ENCODE assay signal across 18 mouse cellular contexts in the genomic region with DNA sequence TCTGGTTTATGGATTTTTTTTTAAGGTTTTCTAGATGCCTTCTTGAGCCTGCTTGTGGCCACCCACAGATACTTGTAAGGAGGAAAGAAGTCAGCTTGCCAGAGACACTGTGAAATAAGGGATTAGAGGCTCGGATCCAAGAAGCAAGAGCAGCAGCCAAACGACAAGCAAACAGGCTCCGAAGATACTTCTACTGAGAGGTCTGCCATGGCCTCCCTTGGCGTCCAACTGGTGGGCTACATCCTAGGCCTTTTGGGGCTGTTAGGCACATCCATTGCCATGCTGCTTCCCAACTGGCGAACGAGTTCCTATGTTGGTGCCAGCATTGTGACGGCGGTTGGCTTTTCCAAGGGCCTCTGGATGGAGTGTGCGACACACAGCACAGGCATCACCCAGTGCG. TPM values are rescaled to one million over a fixed set of nuclear protein-coding genes. Genes with fewer than 3 reads are reported as not detected.
A peak's percentile ranks its signal among the peaks of the same experiment; 100 is the strongest.
DNase-seq lines count a peak whose midpoint lies in the region; ATAC-seq and TF ChIP-seq lines count a peak whose summit lies in the region.
"Had no signal": no experiment of that assay in that cellular context is flagged by ENCODE, and none has a peak within 500 bp of the region (broad histone marks: within the 10 kb centered on the region; RNA-seq: fewer than 3 reads in every experiment).

No protein-coding gene starts in this region.

- H3K27ac ChIP-seq in hindbrain, embryonic 16.5 days (ENCODE audit: low read depth, low read length) = no peak overlapping the region
- H3K27ac ChIP-seq in hindbrain, embryonic 13.5 days = no peak overlapping the region
- H3K27ac ChIP-seq in midbrain, postnatal 0 days (ENCODE audit: low read depth, low read length) = no peak overlapping the region
- H3K27ac ChIP-seq in midbrain, embryonic 15.5 days = no peak overlapping the region
- H3K27ac ChIP-seq in small intestine, adult 2 months (ENCODE audit: insufficient read depth, low read depth, low read length) = peak overlapping the region; percentile 92
- no peak overlapping the region for H3K27ac ChIP-seq in embryonic facial prominence, embryonic 10.5 days (replicated peaks)

- no peak overlapping the region for H3K9ac ChIP-seq in hindbrain, embryonic 16.5 days (ENCODE audit: low read depth, low read length)
- H3K9ac ChIP-seq in hindbrain, embryonic 13.5 days = no peak overlapping the region
- no peak overlapping the region for H3K9ac ChIP-seq in midbrain, postnatal 0 days (replicated peaks; ENCODE audit: low read length, poor library complexity, severe bottlenecking)
- H3K9ac ChIP-seq in midbrain, embryonic 15.5 days = no peak overlapping the region

- 75% methylated on average over 10 of the region's 10 CpGs for WGBS in hindbrain, embryonic 16.5 days
- 87% methylated on average over 10 of the region's 10 CpGs for WGBS in hindbrain, embryonic 13.5 days
- WGBS in midbrain, postnatal 0 days = 75% methylated on average over 10 of the region's 10 CpGs
- 75% methylated on average over 10 of the region's 10 CpGs for WGBS in midbrain, embryonic 15.5 days
- WGBS in small intestine, adult 2 months = 41% methylated on average over 10 of the region's 10 CpGs
- WGBS in embryonic facial prominence, embryonic 10.5 days = 91% methylated on average over 10 of the region's 10 CpGs

- TF ChIP-seq CTCF in midbrain, postnatal 0 days (IDR thresholded peaks at IDR 0.05) = no peak
- no peak for TF ChIP-seq CTCF in small intestine, adult 2 months (IDR thresholded peaks at IDR 0.05; ENCODE audit: extremely low read depth, insufficient read length, insufficient replicate concordance, low read depth, low read length)

- H3K9me3 ChIP-seq in hindbrain, embryonic 16.5 days (ENCODE audit: control insufficient read depth, low read length) = no peaks in the 10 kb centered on the region
- H3K9me3 ChIP-seq in hindbrain, embryonic 13.5 days = no peaks in the 10 kb centered on the region
- no peaks in the 10 kb centered on the region for H3K9me3 ChIP-seq in midbrain, postnatal 0 days (ENCODE audit: low read length)
- no peaks in the 10 kb centered on the region for H3K9me3 ChIP-seq in midbrain, embryonic 15.5 days
- H3K9me3 ChIP-seq in embryonic facial prominence, embryonic 10.5 days = no peaks in the 10 kb centered on the region
- H3K9me3 ChIP-seq: G1E had no signal

- no peaks in the 10 kb centered on the region for H3K36me3 ChIP-seq in hindbrain, embryonic 16.5 days (ENCODE audit: control insufficient read depth, insufficient read depth, low read length)
- no peaks in the 10 kb centered on the region for H3K36me3 ChIP-seq in hindbrain, embryonic 13.5 days
- H3K36me3 ChIP-seq in midbrain, postnatal 0 days (ENCODE audit: insufficient read depth, low read length) = no peaks in the 10 kb centered on the region
- H3K36me3 ChIP-seq in midbrain, embryonic 15.5 days (replicated peaks) = no peaks in the 10 kb centered on the region
- H3K36me3 ChIP-seq in small intestine, adult 2 months (ENCODE audit: control insufficient read depth, insufficient read depth, low read length) = no peaks in the 10 kb centered on the region
- H3K36me3 ChIP-seq in embryonic facial prominence, embryonic 10.5 days (replicated peaks) = no peaks in the 10 kb centered on the region
- H3K36me3 ChIP-seq: G1E had no signal

- H3K27me3 ChIP-seq in hindbrain, embryonic 16.5 days (replicated peaks; ENCODE audit: control insufficient read depth, insufficient read depth, low read length) = peaks cover 3% of the 10 kb centered on the region; the same call in 1 of the 2 replicates
- peaks cover 16% of the 10 kb centered on the region; the same call in 1 of the 2 replicates for H3K27me3 ChIP-seq in hindbrain, embryonic 13.5 days
- H3K27me3 ChIP-seq in midbrain, postnatal 0 days (ENCODE audit: insufficient read depth, low read length) = peaks cover 3% of the 10 kb centered on the region; the same call in 1 of the 2 replicates
- peaks cover under 1% of the 10 kb centered on the region for H3K27me3 ChIP-seq in midbrain, embryonic 15.5 days (replicated peaks)
- no peaks in the 10 kb centered on the region for H3K27me3 ChIP-seq in small intestine, adult 2 months (ENCODE audit: control insufficient read depth, insufficient read depth, low read length)
- peaks cover 92% of the 10 kb centered on the region for H3K27me3 ChIP-seq in embryonic facial prominence, embryonic 10.5 days (replicated peaks; ENCODE audit: low read depth, poor library complexity, severe bottlenecking)

- no peak overlapping the region for H3K4me2 ChIP-seq in hindbrain, embryonic 16.5 days (ENCODE audit: low read length)
- no peak overlapping the region for H3K4me2 ChIP-seq in hindbrain, embryonic 13.5 days
- no peak overlapping the region for H3K4me2 ChIP-seq in midbrain, postnatal 0 days (ENCODE audit: low read depth, low read length, poor library complexity, severe bottlenecking)
- no peak overlapping the region for H3K4me2 ChIP-seq in midbrain, embryonic 15.5 days
- H3K4me2 ChIP-seq: liver, embryonic 11.5 days had no signal

- no peaks in the 10 kb centered on the region for H3K4me1 ChIP-seq in hindbrain, embryonic 16.5 days (ENCODE audit: control insufficient read depth, insufficient read depth, low read depth, low read length)
- H3K4me1 ChIP-seq in hindbrain, embryonic 13.5 days (replicated peaks) = no peaks in the 10 kb centered on the region
- H3K4me1 ChIP-seq in midbrain, postnatal 0 days (ENCODE audit: insufficient read depth, low read length) = no peaks in the 10 kb centered on the region
- H3K4me1 ChIP-seq in midbrain, embryonic 15.5 days = no peaks in the 10 kb centered on the region
- H3K4me1 ChIP-seq in small intestine, adult 2 months (ENCODE audit: control insufficient read depth, insufficient read depth, insufficient read length, low read length) = peaks cover 11% of the 10 kb centered on the region; the same call in 1 of the 2 replicates
- H3K4me1 ChIP-seq in embryonic facial prominence, embryonic 10.5 days = no peaks in the 10 kb centered on the region

- peak; percentile 78 for ATAC-seq in hindbrain, embryonic 16.5 days
- no peak for ATAC-seq in hindbrain, embryonic 13.5 days (ENCODE audit: low FRiP score)
- ATAC-seq in midbrain, postnatal 0 days (ENCODE audit: low FRiP score) = 0 out of 2 replicates have a peak, but pooled peaks have one; percentile 20
- no peak for ATAC-seq in midbrain, embryonic 15.5 days (replicated peaks)

- no peak for TF ChIP-seq POLR2A in small intestine, adult 2 months (IDR thresholded peaks at IDR 0.05; ENCODE audit: low read depth, low read length)

- H3K4me3 ChIP-seq in hindbrain, embryonic 16.5 days (ENCODE audit: low read length) = no peak overlapping the region
- no peak overlapping the region for H3K4me3 ChIP-seq in hindbrain, embryonic 13.5 days
- H3K4me3 ChIP-seq in midbrain, postnatal 0 days (ENCODE audit: low read depth, low read length) = no peak overlapping the region
- H3K4me3 ChIP-seq in midbrain, embryonic 15.5 days = no peak overlapping the region
- H3K4me3 ChIP-seq in small intestine, adult 2 months (ENCODE audit: low read depth, low read length) = peak overlapping the region; percentile 71
- H3K4me3 ChIP-seq in embryonic facial prominence, embryonic 10.5 days = no peak overlapping the region
- H3K4me3 ChIP-seq: layer of hippocampus, adult 2 months had no signal

- DNase-seq in midbrain, postnatal 0 days (ENCODE audit: low spot score) = peak; percentile 51
- peak; percentile 71 for DNase-seq in cerebellum, adult 9-10 months
- no peak for DNase-seq in T-cell, adult 2 months (ENCODE audit: low spot score)
- DNase-seq in embryonic facial prominence, embryonic 10.5 days (ENCODE audit: low spot score) = no peak
- DNase-seq: gastrocnemius, postnatal 10 days; lung, postnatal 14 days had no signal

RNA-seq across cellular contexts. Expression of a gene that starts 7.9 kb away (rescaled TPM):
- polyA plus RNA-seq in hindbrain, embryonic 16.5 days (2015; fragmentation: Nextera tagmentation; extraction: Ambion mirVana) = 3.0 and 3.7 TPM in 2 replicates
- 0.91 and 1.3 TPM in 2 replicates for polyA plus RNA-seq in hindbrain, embryonic 13.5 days (2015; fragmentation: Nextera tagmentation; extraction: Ambion mirVana)
- total RNA-seq in midbrain, postnatal 0 days (2014; rRNA removed) = 0.52 and 1.4 TPM in 2 replicates
- polyA plus RNA-seq in midbrain, postnatal 0 days (2015; fragmentation: Nextera tagmentation; extraction: Ambion mirVana) = 0.25 and 0.31 TPM in 2 replicates
- 0.59 and 0.77 TPM in 2 replicates for polyA plus RNA-seq in midbrain, embryonic 15.5 days (2015; fragmentation: Nextera tagmentation; extraction: Ambion mirVana)
- 9.9 and 28.5 TPM in 2 replicates for polyA plus RNA-seq in small intestine, adult 2 months (2012; rRNA removed)
- polyA plus RNA-seq in embryonic facial prominence, embryonic 10.5 days (2016; fragmentation: Nextera tagmentation; extraction: Ambion mirVana) = 0.15 and 0.31 TPM in 2 replicates
- total RNA-seq: common myeloid progenitor, adult 5-6 weeks had no signal
- polyA plus RNA-seq: heart, embryonic 14.5 days had no signal

RNA-seq across cellular contexts. Expression of a gene that starts 26.3 kb away (rescaled TPM):
- polyA plus RNA-seq in hindbrain, embryonic 16.5 days (2015; fragmentation: Nextera tagmentation; extraction: Ambion mirVana) = not detected in 2 replicates
- 0.25 TPM in 1 of 2 replicates, not detected in the other for polyA plus RNA-seq in hindbrain, embryonic 13.5 days (2015; fragmentation: Nextera tagmentation; extraction: Ambion mirVana)
- total RNA-seq in midbrain, postnatal 0 days (2014; rRNA removed) = not detected in 2 replicates
- not detected in 2 replicates for polyA plus RNA-seq in midbrain, postnatal 0 days (2015; fragmentation: Nextera tagmentation; extraction: Ambion mirVana)
- not detected in 2 replicates for polyA plus RNA-seq in midbrain, embryonic 15.5 days (2015; fragmentation: Nextera tagmentation; extraction: Ambion mirVana)
- polyA plus RNA-seq in small intestine, adult 2 months (2012; rRNA removed) = not detected in 2 replicates
- polyA plus RNA-seq in embryonic facial prominence, embryonic 10.5 days (2016; fragmentation: Nextera tagmentation; extraction: Ambion mirVana) = 0.25 TPM in 1 of 2 replicates, not detected in the other
- total RNA-seq: common myeloid progenitor, adult 5-6 weeks; G1E; layer of hippocampus, adult 2 months; left cerebral cortex, postnatal 10 days had no signal
- polyA plus RNA-seq: forebrain, embryonic 11.5 days; heart, embryonic 14.5 days; liver, embryonic 11.5 days; thymus, postnatal 0 days had no signal

Comparison
In these comparisons a context has a peak if more than half of its experiments do, and no peak if none do; other contexts are left out.
1. ATAC-seq: peak in hindbrain, embryonic 16.5 days (single experiment) and midbrain, postnatal 0 days (single experiment); none in hindbrain, embryonic 13.5 days (single experiment) and midbrain, embryonic 15.5 days (single experiment).
2. DNase-seq: peak in midbrain, postnatal 0 days (single experiment) and cerebellum, adult 9-10 months (single experiment); none in T-cell, adult 2 months (single experiment) and embryonic facial prominence, embryonic 10.5 days (single experiment).